Mouse (Mus musculus) stomach, postnatal 0 days (tissue): ENCODE data around the gene Pnmt. TPM values are rescaled to one million over a fixed set of nuclear protein-coding genes. Genes with fewer than 3 reads are reported as not detected.
"Not testable (repeated sequence)": the region's sequence is repeated elsewhere in the genome, so short reads cannot be mapped to it uniquely, and the experiment has no call there.

Experiments
- ATAC-seq: fragments of 200-750 bp; cut with Nextera tagmentation; 2 replicates; pipeline ENCODE4 v1.8.0; 2017; ENCODE audit not compliant: low FRiP score, low TSS enrichment
- DNase-seq: peaks from one replicate; pipeline ENCODE4 v3.0.0-alpha.2; 2016; ENCODE audit warnings: low spot score
- H3K27ac ChIP-seq: fragments of 300-500 bp; sonication (generic); replicated peaks from 2 replicates; pipeline ENCODE4 v1.5.1; 2014; ENCODE audit warnings: mild to moderate bottlenecking, control low read depth
- H3K27me3 ChIP-seq: fragments of 300-500 bp; sonication (generic); 2 replicates; pipeline ENCODE4 v1.6.1; 2014; ENCODE audit warnings: low read length; ENCODE audit not compliant: control insufficient read depth, insufficient read depth
- H3K36me3 ChIP-seq: fragments of 300-500 bp; sonication (generic); 2 replicates; pipeline ENCODE4 v1.6.1; 2014; ENCODE audit warnings: low read length, mixed read lengths; ENCODE audit not compliant: control insufficient read depth, insufficient read depth
- H3K4me1 ChIP-seq: fragments of 300-500 bp; sonication (generic); replicated peaks from 2 replicates; pipeline ENCODE4 v1.6.1; 2014; ENCODE audit warnings: antibody characterized with exemption; ENCODE audit not compliant: control insufficient read depth, insufficient read depth
- H3K4me2 ChIP-seq: fragments of 300-500 bp; sonication (generic); replicated peaks from 2 replicates; pipeline ENCODE4 v1.6.1; 2014; ENCODE audit warnings: low read depth, mild to moderate bottlenecking, control low read depth, moderate library complexity
- H3K4me3 ChIP-seq: fragments of 300-500 bp; sonication (generic); 2 replicates; pipeline ENCODE4 v1.5.1; 2014; ENCODE audit warnings: low read depth, low read length, control low read depth
- H3K9ac ChIP-seq: fragments of 300-500 bp; sonication (generic); 2 replicates; pipeline ENCODE4 v1.6.1; 2014; ENCODE audit warnings: mild to moderate bottlenecking, low read length, control low read depth, mixed read lengths
- H3K9me3 ChIP-seq: fragments of 300-500 bp; sonication (generic); 2 replicates; pipeline ENCODE4 v1.6.1; 2016; ENCODE audit warnings: low read length; ENCODE audit not compliant: control insufficient read depth
- CTCF ChIP-seq: IDR thresholded peaks from 2 replicates; pipeline ENCODE4 v1.5.1; 2016; ENCODE audit warnings: antibody characterized with exemption, low read depth, mild to moderate bottlenecking, moderate library complexity
- EP300 ChIP-seq: optimal IDR thresholded peaks from 2 replicates; pipeline ENCODE3; 2016; ENCODE audit warnings: antibody characterized with exemption
- WGBS: fragments of 180-500 bp; shearing (Covaris S2); extraction: QIAGEN DNeasy Blood & Tissue Kit; methylation state at CpG from one replicate; pipeline ENCODE4 v1.1.7; 2014; 5-methylcytosine and 5-hydroxymethylcytosine counted together
- polyA plus RNA-seq: library from polyadenylated mRNA; unstranded; fragments of >200 nt; fragmentation: Nextera tagmentation; extraction: Ambion mirVana; gene quantifications from 2 replicates; pipeline ENCODE4 v1.2.1, GENCODE M21; 2015

Gene Pnmt
- polyA plus RNA-seq, 1 experiment from 2014 or later, result not detected

DNA sequence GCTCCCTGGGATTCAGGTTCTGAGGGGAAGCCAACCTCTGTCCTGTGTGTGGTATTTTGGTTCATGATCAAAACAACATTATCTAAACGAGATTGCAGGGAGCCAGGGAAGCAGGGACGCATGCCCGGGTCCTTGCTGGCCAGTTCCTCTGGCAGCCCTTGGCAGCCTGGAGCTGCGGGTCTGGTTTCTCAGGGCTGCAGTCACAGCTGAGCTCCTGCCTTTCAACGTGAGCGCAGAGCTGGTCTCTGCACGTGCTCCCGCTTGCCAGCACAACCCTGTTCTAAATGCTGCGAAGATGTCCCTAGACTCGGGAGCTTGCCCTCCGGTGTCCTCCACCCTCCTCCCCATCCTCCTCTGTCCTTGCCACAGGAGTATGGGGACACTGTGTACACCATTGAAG lies 8.5 kb upstream of the Pnmt start:
- Histone ChIP-seq H3K4me1 (no peaks in the 10 kb centered on the region), H3K4me2 (no peak overlapping the region), H3K9me3 (no peaks in the 10 kb centered on the region), H3K27ac (no peak overlapping the region), H3K36me3 (peaks cover 14% of the 10 kb centered on the region; the same call in 1 of the 2 replicates), H3K4me3 (no peak overlapping the region), H3K27me3 (no peaks in the 10 kb centered on the region), H3K9ac (no peak overlapping the region)
- ATAC-seq, result no peak
- TF ChIP-seq EP300, result no peak
- no peak for TF ChIP-seq CTCF
- 77% methylated on average over 11 of the region's 11 CpGs for whole genome bisulfite sequencing
- DNase-seq, result no peak

DNA sequence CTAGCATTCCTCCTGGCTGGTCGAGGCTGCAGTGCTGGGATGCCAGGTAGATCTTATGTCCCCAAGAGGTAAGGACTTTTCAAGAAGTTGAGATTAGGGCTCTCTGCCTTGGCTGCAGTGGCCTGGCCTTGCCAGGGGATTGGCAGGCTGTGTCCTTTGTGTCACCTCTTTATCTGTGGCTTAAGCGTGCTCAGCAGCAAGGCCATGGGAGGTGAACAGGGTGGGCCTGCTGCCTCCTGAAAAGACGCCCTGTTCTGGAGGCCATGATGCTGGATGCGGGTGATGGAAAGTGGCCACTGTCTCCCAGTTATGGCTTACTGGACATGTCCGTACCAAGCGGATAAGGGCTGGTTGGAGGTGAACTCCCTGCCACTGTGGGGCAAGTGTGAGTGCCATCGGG lies 6.9 kb upstream of the Pnmt start:
- Histone ChIP-seq H3K27me3 (no peaks in the 10 kb centered on the region), H3K27ac (no peak overlapping the region), H3K4me2 (no peak overlapping the region), H3K36me3 (peaks cover 14% of the 10 kb centered on the region; the same call in 1 of the 2 replicates), H3K4me3 (no peak overlapping the region), H3K9me3 (no peaks in the 10 kb centered on the region), H3K9ac (no peak overlapping the region), H3K4me1 (no peaks in the 10 kb centered on the region)
- WGBS, result 80% methylated on average over 7 of the region's 7 CpGs
- ATAC-seq, result no peak
- TF ChIP-seq CTCF (no peak), EP300 (no peak)
- no peak for DNase-seq

DNA sequence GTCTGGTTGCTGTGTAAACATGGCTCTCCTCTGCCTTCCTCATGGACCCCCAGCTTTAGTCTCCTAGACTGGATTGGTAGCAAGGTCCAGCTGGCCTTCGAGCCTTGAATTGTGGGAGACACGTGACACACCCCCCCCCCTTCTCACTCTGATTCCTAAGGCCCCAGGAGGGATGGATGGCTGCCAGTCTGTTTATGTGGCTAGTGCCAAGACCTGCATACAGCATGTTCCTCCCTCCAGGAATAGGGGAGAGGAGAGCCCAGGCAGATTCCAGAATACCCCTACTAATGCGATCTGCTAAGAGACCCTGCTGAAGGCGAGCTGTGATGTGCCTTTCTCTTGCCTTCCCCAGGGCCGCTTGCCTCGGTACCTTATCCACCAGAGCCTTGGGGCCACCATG lies 6.1 kb upstream of the Pnmt start:
- no peak overlapping the region for H3K4me3 ChIP-seq
- no peak overlapping the region for H3K27ac ChIP-seq
- no peaks in the 10 kb centered on the region for H3K9me3 ChIP-seq
- no peak overlapping the region for H3K9ac ChIP-seq
- 78% methylated on average over 6 of the region's 6 CpGs for WGBS
- H3K27me3 ChIP-seq, result no peaks in the 10 kb centered on the region
- TF ChIP-seq EP300, result no peak
- TF ChIP-seq CTCF, result no peak
- no peak overlapping the region for H3K4me2 ChIP-seq
- DNase-seq (no peak), ATAC-seq (no peak)
- peaks cover 14% of the 10 kb centered on the region; the same call in 1 of the 2 replicates for H3K36me3 ChIP-seq
- H3K4me1 ChIP-seq, result no peaks in the 10 kb centered on the region

DNA sequence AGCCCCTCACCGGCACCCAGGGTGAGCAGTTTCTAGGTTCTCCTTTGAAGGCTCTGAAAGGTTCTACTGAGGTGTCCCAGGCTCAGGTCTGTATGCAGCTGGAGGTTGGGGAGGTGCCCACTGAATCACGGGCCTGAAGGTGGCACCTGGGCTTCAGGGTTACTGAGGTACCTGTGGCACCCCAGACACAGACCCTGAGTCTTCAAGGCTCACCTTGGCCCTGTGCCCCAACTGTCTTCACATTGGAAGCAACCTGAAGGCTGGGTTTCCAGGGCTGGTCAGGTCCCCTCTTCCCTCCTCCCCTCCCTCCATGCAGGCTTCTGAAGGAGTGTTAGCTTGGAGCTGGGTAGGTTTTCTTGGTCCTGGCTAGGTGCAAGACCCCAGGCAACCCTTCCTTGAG lies 4.6 kb upstream of the Pnmt start:
- ATAC-seq, result no peak

DNA sequence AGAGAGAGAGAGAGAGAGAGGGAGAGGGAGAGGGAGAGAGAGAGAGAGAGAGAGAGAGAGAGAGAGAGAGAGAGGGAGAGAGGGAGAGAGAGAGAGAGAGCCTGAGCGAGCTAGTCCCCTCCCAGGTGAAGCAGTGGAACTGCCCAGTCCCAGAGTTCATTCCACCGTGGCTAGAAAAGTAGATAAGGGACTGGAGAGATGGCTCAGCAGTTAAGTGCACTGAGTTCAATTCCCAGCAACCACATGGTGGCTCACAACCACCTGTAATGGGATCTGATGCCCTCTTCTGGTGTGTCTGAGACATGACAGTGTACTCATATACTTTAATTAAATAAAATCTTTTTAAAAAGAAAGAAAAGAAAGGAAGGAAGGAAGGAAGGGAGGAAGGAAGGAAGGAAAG lies 3.8 kb upstream of the Pnmt start:
- peaks cover 14% of the 10 kb centered on the region; the same call in 1 of the 2 replicates for H3K36me3 ChIP-seq
- not testable (repeated sequence) for H3K9ac ChIP-seq, H3K4me3 ChIP-seq, H3K27ac ChIP-seq, ATAC-seq, H3K4me2 ChIP-seq, H3K27me3 ChIP-seq, H3K4me1 ChIP-seq, DNase-seq, H3K9me3 ChIP-seq
- 15% methylated on average over 2 of the region's 2 CpGs for WGBS
- peak; percentile 25; the same call in 1 of the 2 replicates for TF ChIP-seq CTCF

More for the DNA sequence above, 4.6 kb upstream of the Pnmt start:
- no peak overlapping the region for H3K9ac ChIP-seq
- no peak overlapping the region for H3K4me3 ChIP-seq
- 90% methylated on average over 2 of the region's 2 CpGs for WGBS
- no peaks in the 10 kb centered on the region for H3K9me3 ChIP-seq
- no peak overlapping the region for H3K27ac ChIP-seq
- DNase-seq, result no peak
- H3K4me1 ChIP-seq, result no peaks in the 10 kb centered on the region
- H3K4me2 ChIP-seq, result no peak overlapping the region
- H3K27me3 ChIP-seq, result no peaks in the 10 kb centered on the region; the same call in 1 of the 2 replicates
- TF ChIP-seq CTCF (no peak), EP300 (no peak)
- H3K36me3 ChIP-seq, result peaks cover 14% of the 10 kb centered on the region; the same call in 1 of the 2 replicates

DNA sequence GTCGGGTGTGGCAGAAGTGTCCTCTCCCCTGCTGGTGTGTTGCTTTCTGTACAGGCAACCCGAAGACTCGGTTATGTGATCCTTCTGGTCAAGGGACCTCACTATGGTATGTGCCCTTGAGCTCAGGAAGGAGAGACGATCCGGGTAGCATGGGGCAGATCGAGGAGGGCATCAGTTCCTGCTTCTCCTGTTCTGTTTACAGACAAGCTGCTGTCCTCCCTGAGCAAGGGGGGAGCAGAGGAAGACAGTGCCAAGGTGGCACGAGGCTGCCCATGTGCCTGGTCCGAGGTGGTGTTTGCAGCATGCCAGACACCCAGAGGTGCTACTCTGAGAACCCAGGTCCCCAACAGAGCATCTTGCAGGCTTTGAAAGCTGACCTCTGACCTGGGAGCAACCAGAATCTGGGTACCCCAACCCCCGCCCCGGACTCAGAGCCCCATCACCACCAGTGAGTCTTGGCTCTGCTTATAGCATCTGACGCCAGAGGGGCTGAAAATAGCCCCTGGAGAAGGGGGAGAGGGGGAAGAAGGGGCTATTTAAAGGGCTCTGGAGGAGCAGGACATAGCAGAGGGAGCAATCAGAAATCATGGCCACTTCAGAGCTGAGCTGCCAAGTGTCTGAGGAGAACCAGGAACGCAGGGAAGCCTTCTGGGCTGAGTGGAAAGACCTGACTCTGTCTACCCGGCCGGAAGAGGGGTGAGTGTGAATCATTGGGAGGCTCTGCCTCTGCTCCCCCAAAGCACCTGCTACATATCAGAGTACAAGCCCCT lies 2.8 kb upstream of the Pnmt start, which contains the start of gene Tcap:
Tcap (plus strand) TSS at position 551 of the 770 bp plus-strand sequence.
- Histone ChIP-seq H3K4me1 (no peaks in the 10 kb centered on the region), H3K9ac (no peak within 1 kb of the TSS), H3K9me3 (no peaks in the 10 kb centered on the region), H3K36me3 (peaks cover 6% of the 10 kb centered on the region; the same call in 1 of the 2 replicates), H3K4me3 (no peak within 1 kb of the TSS), H3K4me2 (no peak within 1 kb of the TSS), H3K27me3 (peaks cover 4% of the 10 kb centered on the region; the same call in 1 of the 2 replicates), H3K27ac (no peak within 1 kb of the TSS)
- 56% methylated on average over 14 of the region's 14 CpGs for WGBS
- no peak for TF ChIP-seq EP300
- TF ChIP-seq CTCF, result no peak
- no peak for DNase-seq
- ATAC-seq, result no peak
